Mouse (Mus musculus): ENCODE measurements around the gene Marveld2.

DNA sequence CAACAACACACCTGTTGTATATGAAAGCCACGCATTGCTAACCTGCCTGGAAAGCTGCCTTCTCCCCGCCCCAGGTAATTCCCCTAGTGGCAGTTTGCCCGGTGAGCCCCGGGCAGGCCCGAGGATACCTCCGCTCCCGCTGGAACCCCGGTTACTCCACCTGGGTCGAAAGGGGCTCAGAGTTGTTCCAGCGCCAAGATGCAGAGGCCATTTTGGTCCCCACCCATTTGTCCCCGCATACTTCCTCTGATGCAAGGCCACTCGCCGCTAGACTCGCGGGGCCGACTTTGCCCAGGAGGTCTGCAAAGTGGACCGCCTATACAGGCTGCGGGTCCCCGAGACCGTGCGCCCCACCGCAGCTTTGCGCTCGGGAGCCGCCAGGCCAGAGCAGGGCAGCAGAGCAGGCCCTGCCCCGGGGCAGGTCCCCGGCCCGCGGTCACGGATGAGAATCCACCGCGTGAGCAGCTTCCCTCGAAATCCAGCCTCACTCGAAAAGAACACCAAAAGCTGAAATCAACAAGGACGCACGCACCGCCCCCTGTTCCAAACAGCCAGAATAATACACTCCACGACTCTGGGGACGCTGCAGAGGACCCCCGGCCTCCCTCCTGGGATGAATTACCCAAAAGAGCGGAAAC lies 65.3 kb downstream of the Marveld2 start:
- TF ChIP-seq POLR2A (IDR thresholded peaks at IDR 0.05; ENCODE audit: low read depth, low read length), result no peak
- no peak for TF ChIP-seq CTCF (IDR thresholded peaks at IDR 0.05; ENCODE audit: extremely low read depth, insufficient read depth, insufficient read length, insufficient replicate concordance)
